In the genomic region with DNA sequence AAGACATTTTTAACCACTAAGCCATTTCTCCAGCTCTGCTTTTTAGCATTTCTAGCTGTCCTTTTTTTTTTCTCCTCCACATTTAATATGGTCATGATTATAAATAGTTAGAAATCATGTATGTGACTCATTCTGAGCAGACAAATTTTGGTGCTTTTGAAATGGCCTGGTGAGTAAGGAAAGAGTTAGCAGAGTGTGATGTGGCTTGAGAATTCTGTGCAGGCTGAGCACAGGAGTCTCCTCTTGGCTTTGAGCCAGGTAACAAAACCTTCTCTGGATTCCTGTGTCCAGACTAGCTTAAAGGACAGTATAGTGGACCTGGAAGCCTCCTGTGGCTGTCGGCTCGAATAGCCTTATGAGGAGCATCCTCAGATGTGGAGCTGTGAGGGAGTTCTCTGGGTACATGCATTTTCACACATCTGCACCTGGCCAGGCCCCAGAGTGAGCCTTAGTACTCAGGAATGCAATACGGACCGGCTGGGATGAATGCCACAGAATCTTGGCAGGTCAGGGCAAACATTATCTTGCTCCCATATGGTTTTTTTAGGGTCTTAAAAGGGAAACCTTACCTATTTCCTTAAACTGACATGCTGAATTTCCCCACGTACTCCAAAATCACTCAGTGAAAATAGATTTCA, we compare ENCODE assay signal across 13 mouse cellular contexts.
A peak's percentile ranks its signal among the peaks of the same experiment; 100 is the strongest.
DNase-seq lines count a peak whose midpoint lies in the region; ATAC-seq and TF ChIP-seq lines count a peak whose summit lies in the region.
"Had no signal": no experiment of that assay in that cellular context is flagged by ENCODE, and none has a peak within 500 bp of the region (broad histone marks: within the 10 kb centered on the region; RNA-seq: fewer than 3 reads in every experiment).

No protein-coding gene starts in this region.

- ATAC-seq in activated CD4-positive, CD25-positive, alpha-beta regulatory T cell, adult 4 months: no peak
- ATAC-seq: intestine, embryonic 16.5 days; liver, postnatal 0 days had no signal

- no peak overlapping the region for H3K4me3 ChIP-seq in layer of hippocampus, adult 2 months
- H3K4me3 ChIP-seq: embryonic facial prominence, embryonic 15.5 days; midbrain, embryonic 12.5 days had no signal

- TF ChIP-seq CTCF in layer of hippocampus, adult 2 months (conservative IDR thresholded peaks at IDR 0.05): no peak

- H3K27ac ChIP-seq in layer of hippocampus, adult 2 months: 0 out of 2 replicates have a peak overlapping the region, but pooled peaks have one; percentile 32
- H3K27ac ChIP-seq: embryonic facial prominence, embryonic 15.5 days; midbrain, embryonic 12.5 days had no signal

- peak; percentile 37 for DNase-seq in adrenal gland, adult 2 months
- DNase-seq in adrenal gland, postnatal 4 days (ENCODE audit: low spot score in 2 of 2): no peak
- no peak for DNase-seq in layer of hippocampus, adult 2 months (ENCODE audit: low spot score in 2 of 2)
- DNase-seq in layer of hippocampus, adult 11-12 months (ENCODE audit: low spot score): no peak
- peak; percentile 17 for DNase-seq in 416B (ENCODE audit: low read depth)
- peak; percentile 41 to 58 for DNase-seq in cerebellum, postnatal 36 days
- DNase-seq in adrenal gland, postnatal 14 days: no peak
- DNase-seq: liver, postnatal 0 days; thymus, postnatal 25 days had no signal

Comparison
In these comparisons a context has a peak if more than half of its experiments do, and no peak if none do; other contexts are left out.
1. DNase-seq: peak in adrenal gland, adult 2 months (single experiment), 416B (single experiment) and cerebellum, postnatal 36 days (2 of 2); none in adrenal gland, postnatal 4 days (0 of 2), layer of hippocampus, adult 2 months (0 of 2), layer of hippocampus, adult 11-12 months (single experiment) and adrenal gland, postnatal 14 days (single experiment).